Mouse (Mus musculus) layer of hippocampus, postnatal 10 days (tissue): ENCODE results near the gene Ap3s2. TPM values are rescaled to one million over a fixed set of nuclear protein-coding genes. Genes with fewer than 3 reads are reported as not detected.

Experiments used
- DNase-seq, 2 experiments: peaks; one replicate each; pipeline ENCODE4 v3.0.0; 2021; ENCODE audit warnings: low spot score in 2 of 2
- total RNA-seq, 2 experiments: library from RNA; stranded (reverse); gene quantifications; 2 replicates each; pipeline ENCODE4 v1.2.3; 2021

Gene Ap3s2
- total RNA-seq, 2 experiments from 2014 or later: 46.5 to 51.3 TPM

DNA sequence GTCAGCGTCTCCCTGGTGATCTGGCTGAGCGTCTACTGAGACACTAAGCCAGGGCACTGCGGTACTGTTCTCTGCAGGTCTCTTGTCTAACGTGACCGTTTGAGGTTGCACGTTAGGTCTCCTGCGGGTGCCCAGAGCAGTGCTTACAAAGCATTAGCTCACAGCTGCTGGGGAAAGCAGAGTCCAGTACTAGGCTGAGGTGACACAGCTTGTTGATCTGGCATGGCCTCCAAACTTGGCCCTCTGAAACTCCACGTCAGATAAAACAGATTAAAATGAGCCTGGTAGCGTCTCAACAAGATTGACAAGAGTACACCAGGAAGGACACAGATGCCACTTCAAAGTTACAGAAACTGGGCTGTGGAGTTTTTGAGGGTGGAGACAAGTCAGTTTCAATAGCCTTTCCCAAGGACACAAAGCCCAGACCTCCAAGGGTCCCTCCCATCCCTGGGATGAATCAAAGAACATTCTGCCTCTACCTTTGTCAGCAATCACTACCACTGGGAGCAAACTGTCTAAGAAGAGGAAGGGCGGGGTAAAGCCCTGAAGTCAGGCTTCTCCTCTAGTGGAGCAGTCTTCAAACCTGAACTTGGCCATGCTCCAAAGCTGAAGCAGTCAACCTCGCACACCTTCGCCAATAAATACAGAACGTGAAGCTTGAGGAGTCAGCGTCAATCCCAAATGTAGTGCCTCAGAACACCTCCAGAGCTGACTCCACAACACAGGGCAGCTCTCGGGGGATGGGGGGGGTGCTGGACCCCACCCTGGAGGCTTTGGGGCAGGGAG, 29.8 kb downstream of the Ap3s2 start:
- no peak for DNase-seq

DNA sequence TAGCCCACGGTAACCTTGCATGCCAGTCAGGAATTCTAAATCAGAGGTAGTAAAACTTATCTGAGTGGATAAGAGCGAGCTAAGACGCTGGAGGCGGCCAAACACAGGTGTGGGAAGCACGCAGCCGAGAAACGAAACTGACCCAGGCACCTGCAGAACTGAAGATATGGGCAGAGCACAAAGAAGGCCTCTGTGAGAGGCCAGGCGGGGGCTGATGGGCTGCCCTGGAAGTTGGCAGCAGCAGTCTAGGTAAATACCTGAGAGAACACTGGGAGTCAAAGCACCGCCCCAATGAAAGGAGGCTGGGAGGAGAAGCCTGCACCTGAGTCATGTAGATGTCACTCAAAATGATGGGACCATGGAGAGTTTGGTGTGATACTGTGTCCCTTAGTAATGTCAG, 31.8 kb downstream of the Ap3s2 start:
- no peak for DNase-seq

DNA sequence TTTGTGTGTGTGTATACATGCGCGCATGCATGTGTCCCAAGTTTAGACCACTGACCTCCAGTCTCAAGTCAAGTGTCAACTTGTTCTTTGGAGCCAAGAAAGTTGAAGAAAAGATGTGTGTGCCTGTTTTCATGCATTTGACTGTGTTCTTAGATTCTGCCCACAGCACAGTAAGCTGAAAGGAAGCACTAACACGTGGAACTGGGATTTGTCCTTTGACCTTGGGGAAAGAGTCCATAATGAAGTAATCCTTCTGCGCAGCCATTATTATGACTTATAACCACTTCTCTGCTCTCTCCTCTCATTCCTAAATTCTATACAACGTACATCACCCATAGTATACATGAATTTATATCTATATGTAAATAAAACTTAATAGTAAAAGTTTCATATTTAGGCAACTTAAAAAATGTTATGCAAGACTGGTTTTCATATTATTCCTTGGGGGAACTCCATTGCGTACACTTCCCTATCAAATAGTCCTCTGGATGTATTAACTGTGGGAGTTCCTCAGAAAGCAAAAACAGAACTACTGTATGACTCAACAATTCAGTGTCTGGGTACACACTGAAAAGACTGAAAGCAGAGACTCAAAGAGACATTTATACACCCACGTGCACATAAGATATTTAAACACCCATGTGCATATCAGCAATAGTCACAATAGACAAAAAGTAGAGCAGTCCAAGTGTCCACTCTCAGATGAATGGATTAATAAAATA, 36.7 kb downstream of the Ap3s2 start:
- no peak for DNase-seq

DNA sequence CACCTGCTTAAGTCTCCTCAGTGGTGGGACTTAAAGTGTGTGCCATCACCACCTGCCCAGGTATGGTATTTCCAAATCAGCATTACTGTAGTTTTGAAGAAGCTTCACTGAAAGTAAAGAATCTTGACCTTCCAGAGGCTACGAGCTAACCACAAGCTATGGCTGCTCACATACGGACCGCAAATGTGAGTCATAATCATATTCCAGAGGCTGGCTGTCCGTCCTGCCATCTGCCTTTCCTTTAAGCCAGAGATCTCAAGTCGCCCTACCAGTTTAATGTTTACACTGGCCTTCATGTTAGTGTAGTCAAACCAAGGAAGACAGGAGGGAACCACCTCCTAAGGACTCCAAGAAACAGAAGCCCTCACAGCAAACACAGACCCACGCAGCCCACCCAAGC, 38.5 kb downstream of the Ap3s2 start:
- no peak for DNase-seq

DNA sequence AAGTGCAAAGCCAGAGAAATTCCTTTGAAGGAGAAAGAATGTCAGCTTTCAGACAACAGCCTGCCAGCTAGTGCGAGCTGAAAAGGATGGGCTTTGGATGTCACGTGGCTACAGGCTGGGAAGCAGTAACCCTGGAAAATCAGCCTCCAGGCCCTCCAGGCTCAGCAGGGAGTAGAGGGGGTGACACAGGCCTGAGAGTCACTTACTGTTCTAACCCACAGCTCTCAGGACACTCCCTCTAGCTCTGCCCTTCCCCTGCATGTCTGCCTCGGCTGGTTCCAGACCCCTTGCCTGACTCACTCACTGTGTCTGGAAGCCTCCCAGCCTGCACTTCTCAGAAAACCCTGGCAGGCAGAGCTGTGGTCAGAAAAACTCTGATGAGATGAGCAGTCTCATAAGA, 39.5 kb downstream of the Ap3s2 start:
- no peak for DNase-seq

DNA sequence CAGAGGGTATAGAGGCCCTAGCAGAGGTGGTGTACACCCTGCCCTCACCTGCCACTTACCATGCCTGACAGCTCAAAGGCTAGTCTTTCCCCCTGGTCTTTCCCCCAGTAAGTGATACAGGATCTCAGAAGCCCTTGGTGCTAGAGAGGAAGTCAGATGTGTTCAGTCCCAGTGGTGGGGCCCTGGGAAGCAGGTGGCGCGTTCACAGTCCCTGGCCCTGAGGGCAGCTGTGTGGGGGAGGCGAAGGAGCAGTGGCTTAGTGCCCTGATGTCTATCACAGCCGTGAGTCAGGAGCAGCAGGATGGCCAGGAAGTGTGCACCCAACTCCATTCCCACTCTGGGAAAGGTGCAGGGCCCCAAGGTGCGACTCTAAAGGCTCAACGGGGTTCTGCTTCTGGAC, 40.4 kb downstream of the Ap3s2 start:
- no peak for DNase-seq

DNA sequence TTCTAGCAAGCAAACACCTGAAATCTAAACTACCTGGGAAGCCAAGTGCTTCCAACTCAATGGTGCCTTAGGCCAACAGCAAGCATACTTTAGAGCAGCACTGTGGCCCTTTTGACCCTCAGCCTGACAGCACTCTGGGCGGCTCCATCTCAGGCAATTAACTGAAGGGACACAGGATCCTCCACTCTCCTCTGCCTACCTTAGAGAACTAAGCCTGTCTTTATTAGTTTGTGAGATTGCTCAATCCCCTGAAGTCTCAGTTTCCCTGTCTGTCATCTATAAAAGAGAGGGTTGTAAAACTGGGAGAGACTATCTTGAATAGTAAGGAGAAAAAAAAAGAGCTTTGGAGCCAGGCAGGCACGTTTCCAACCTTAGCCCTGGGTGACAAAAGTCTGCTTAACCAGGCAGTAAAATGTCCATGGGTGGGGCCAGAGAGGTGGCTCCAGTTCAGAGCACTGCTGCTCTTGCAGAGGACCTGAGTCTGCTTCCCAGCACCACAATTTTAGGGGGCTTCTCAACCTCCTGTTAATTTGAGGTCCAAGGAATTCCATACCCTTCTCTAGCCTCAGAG, 41.9 kb downstream of the Ap3s2 start:
- DNase-seq: no peak

DNA sequence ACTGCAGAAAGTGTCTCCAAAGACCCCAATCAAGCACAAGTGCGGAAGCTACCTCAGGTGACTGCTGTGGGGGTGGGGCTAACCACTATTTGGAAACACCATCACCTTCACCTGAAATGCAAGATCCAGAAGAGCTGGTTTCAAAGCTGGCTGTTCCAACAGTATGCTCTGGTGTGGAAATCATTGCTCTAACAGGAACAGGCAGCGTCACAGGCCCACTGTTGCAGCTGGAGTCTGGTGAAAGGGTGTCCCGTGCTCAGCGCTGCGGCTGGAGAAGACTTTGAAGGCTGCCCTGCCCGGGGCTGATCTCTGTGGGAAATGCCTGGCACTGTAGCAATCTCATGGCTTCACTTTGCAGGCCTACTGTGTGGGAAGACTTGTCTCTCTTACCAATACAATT, 47.0 kb downstream of the Ap3s2 start:
- DNase-seq: no peak

DNA sequence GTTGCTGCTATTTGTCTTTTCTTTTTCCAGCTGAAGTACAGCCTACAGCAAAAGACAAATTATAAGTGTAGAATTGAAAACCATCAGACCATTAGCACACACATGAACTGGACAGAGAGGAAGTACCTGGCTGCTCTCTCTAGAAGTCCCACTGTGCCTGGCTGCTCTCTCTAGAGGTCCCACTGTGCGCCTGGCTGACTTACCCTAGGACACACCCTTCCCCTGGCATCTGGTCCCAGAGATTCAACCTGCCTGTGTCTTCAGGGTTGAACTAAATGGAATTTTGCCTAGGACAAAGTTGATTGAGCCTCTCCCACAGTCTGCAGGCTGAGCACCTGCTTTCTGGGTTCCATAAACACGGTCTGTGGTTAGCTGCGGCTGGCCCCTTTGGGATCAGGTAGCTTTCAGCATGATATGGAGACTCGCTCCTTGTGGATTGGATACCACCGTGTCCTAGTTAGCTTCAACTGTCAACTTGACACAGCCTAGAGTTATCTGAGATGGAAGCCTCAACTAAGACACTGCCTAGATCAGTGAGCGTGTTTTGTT, 48.6 kb downstream of the Ap3s2 start:
- no peak for DNase-seq

DNA sequence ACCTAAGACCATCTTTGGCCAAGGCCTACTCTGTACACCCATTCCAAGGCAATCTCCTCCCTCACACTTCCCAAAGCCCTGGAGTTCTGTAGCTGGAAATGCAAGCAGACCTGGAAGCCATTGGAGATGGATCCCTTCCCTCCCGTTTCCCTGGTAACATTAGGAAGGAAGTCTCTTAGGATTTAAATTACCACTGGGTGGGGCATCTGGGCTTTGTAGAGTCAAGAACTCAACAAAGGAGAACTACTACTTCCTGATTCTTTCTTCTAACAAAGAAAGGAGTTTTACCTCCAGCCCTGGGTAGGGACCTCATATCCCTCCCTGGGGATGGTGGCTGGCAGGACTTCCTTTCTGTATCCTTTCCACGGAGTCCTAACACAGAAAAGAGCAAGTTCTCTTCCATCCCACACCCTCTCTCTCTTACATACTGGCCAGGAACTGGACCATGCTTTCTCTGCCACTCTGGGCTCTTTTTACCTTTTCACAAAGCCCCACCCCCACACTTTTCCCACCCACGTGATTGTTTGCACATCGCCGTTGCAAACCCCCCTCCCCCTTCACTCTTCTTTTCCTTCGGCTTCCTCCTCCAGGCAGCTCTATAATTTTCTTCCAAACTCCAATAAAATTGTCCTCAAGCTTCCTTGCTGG, 51.3 kb downstream of the Ap3s2 start:
- DNase-seq: no peak

DNA sequence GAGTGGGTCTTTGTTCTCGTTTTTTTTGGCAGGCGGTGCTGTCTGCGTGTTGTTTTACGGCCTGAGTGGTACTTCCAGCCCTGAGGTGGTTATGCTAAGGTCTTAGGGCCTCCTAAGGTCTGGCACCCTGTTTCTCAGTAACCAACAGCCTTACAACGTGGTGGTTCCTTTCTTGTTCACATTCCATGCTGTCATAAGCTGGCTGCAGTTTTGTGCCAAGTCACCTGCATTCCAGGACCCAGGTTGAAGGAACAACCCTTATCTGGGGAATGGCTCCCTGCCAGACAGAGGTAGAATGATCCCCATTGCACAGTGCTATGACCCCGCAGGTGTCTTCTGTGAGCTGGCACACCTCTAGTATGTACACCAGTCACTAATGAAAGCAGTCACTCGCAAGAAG, 52.0 kb downstream of the Ap3s2 start:
- DNase-seq: no peak

DNA sequence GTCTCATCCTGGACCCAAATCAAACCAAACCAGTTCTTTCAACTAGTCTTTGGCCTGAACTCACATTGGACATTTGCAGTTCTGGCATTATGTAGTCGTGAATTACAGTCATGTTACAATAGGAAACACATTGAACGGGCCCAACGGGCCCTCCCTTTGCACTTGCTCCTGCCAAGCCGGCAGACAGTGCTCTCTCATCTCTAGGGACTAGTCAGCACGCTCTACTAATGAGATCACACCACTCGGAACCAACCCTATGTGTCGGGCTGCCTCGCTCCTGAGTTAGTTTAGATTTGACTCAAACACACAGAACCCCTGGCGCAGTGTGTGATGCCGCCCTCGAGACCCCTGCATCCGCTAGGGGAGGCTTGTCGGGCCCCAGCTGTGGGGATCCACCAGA, 52.6 kb downstream of the Ap3s2 start:
- DNase-seq: peak in 1 of 2 experiments; percentile 24

DNA sequence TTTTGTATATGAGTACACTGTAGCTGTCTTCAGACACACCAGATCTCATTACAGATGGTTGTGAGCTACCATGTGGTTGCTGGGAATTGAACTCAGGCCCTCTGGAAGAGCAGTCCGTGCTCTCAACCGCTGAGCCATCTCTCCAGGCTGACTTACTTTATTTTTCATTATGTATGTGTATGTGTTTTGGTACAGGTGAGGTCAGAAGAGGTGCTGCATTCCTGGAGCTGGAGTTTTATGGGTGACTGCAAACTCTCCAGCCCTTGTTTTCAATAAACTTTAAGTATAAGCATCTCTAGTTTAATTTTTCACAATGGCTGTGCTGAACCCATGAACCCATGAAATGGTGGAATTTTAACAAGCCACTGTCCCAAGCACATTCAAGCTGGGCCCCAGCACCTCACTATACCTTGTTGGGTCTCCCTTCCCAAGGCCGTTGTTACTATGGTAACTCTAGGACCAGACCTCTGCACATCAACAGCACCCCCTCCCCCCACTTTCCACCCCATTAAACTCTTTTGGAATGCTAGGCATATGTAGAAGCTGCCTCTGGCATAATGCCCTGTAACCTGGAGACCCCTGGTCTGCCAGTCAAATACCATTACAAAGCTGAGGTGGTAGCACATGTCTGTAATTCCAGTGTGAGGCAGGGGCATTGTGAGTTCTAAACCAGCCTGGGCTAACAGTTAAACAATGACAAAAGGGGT, 54.0 kb downstream of the Ap3s2 start:
- no peak for DNase-seq

DNA sequence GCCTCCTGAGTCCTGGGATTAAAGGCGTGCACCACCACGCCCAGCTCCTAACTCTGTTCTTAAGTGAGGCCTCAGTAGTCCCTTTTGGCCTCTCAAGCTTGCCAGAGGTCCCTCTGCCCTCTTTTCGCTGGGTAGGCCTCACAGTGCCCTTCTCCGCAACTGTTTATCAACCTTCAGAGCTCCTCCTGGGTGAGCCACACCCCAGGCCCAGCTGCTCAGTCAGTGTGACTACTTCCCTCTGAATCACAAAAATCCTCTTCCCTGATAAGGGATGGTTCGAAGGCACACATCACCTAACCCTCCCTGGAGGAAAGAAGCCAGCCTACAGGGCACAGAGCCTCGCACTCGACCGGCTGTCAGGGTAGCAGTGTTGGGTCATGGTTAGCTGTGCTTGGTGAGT, 58.7 kb downstream of the Ap3s2 start:
- DNase-seq: no peak

DNA sequence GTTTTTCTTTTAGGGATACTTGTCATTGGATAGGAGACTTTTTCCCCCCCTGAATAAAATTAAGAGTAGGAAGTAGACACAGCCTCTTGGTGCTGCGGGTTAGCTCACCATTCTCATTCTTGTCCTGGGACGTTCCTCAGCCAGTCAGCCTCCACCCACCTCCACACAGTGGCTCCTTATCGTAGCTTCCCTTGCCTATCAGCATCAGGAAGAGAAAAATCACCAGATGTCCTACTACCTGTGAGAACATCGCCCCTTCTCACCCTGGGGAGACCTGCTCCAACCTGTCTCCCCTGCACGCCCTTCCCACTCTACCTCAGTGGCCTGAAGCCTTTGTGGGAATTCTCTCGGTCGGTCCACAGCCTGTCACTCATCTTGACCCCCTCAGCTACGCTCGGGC, 59.6 kb downstream of the Ap3s2 start, which contains the start of gene Anpep:
Anpep (minus strand) TSS at position 249 of the 400 bp plus-strand sequence.
- no peak for DNase-seq

DNA sequence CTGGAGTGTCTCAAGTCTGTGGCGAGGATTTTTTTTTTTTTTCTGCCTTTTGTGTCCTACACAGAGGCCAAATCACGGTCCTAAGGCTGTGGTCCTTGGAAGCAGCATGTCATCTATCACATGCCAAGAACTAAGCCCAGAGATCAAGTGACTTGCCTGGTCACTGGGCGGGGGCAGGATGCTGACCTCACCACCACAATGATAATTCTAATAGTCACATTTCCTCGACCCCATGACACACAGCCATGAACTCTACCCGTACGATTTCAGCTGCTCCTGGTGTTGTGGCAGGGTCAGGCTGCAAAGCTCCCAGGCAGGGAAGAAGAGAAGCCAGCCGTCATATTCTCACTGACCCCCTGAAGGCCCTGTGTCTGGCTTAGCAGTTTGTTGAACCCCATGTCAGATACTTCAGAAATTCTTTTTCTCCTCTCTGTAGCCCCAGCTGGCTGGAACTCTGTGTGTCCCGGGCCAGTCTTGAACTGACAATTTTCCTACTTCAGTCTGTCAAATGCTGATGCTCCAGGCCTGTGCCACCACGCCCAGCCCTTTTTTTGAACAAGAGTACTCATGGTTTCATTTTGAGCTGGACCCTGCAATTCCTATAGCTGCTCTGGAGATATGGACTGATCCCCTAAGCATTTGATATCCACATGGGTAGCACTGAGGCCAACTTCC, 61.4 kb downstream of the Ap3s2 start:
- DNase-seq: no peak

DNA sequence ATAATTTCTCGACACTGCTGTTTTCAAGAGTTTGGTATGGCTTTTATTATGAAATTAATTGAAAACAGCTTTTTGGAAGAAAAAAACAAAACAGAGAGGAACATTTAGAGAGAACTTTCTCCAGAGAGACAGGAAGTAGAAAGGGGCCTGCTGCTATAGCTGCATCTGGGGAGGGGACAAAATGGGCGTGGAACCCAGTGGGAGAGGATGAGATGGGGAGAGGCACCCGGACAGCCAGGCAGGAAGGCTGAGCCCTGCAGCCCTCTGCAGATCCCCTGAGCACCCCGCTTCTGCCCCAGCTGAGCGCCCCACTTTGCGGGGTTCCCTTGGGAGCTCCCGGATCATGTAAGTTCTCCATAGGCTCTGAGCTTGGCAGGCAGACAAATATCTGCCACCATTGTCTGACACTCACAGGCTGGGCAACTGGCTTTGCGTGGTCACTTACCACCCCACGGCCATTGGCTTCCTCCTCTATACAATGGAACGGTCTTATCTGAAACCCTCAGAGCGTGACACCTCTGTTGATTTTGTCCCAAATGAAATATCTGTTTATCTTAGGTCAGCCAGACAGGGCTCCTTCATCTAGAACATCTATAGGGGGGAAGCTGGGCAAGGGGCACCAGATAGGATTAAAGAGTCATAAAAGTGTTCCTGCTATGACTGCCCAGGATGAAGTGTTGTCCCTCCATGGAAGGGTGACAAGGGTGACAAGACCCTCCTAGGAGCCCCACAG, 62.1 kb downstream of the Ap3s2 start:
- DNase-seq: no peak

DNA sequence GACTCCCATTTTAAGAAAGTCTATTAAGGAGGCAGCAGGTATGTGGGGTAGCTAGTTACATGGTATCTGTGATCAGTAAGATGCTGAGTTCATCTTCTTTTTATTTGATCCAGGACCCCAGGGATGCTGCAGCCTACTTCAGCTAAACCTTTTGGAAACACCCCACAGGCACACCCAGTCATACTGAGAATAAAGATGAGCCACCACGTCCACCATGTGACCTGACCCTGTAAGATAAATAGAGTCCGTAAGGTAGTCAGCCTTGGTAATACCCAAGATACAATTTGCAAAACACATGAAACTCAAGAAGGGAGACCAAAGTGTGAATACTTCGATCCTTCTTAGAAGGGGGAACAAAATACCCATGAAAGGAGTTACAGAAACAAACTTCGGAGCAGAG, 64.1 kb downstream of the Ap3s2 start:
- no peak for DNase-seq
